Mouse (Mus musculus): ENCODE data around the gene Pibf1. TPM values are rescaled to one million over a fixed set of nuclear protein-coding genes. Genes with fewer than 3 reads are reported as not detected.

The Pibf1 gene
- polyA plus RNA-seq, 1 experiment from 2014 or later, result 24.8 TPM

DNA sequence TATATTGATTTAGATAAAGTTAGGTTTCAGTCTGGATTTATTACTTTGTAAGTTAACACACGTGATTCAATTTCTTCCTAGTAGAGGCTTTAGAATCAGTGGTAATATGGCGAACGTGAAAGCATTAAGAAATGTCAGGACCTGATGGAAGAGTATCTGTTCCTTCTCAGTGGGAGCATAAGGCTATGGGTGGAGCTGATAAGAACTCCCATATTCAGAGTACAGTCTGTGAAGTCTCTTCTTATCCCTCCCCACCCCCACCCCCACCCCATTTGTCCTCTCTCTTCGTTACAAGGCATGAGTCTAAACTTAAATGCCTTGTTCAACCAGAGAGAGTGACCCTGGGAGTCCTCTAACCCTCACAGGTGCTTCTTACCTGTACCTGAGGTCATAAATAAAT lies 53.5 kb downstream of the Pibf1 start:
- no peak overlapping the region for H3K27ac ChIP-seq (replicated peaks; ENCODE audit: low read depth, low read length)
- H3K36me3 ChIP-seq (ENCODE audit: control insufficient read depth, insufficient read depth, low read length), result no peaks in the 10 kb centered on the region; the same call in 1 of the 2 replicates
- no peaks in the 10 kb centered on the region for H3K27me3 ChIP-seq (ENCODE audit: control insufficient read depth, insufficient read depth, low read length)
- ATAC-seq (ENCODE audit: insufficient number of reproducible peaks, low FRiP score, low TSS enrichment, low read depth) (no peak), DNase-seq (ENCODE audit: low spot score) (no peak)
- H3K4me1 ChIP-seq (ENCODE audit: control insufficient read depth, insufficient read depth, low read length), result no peaks in the 10 kb centered on the region
- no peak overlapping the region for H3K9ac ChIP-seq (ENCODE audit: low read length)
- no peak overlapping the region for H3K4me3 ChIP-seq (ENCODE audit: low read depth, low read length)
- 90% methylated on average over 4 of the region's 4 CpGs for WGBS
- no peaks in the 10 kb centered on the region for H3K9me3 ChIP-seq (ENCODE audit: control insufficient read depth, low read length)
- H3K4me2 ChIP-seq (ENCODE audit: low read depth, severe bottlenecking), result no peak overlapping the region

DNA sequence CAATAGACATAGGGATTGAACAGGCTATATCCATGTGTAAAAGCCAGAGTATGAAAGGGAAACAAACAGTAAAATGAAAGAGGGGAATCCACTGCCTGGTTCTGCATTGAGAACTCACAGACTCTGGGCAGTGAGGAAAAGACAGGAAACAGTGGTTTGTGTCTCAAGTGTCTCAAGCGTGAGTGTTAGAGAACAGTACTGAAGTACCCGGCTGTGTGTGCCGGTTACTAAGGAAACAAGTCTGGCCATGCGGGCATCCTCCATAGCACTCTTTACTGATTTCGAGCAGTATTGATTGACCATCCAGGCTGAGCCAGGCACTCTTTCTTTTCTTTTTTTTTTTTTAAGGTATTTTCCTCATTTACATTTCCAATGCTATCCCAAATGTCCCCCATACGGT lies 60.7 kb downstream of the Pibf1 start:
- no peaks in the 10 kb centered on the region for H3K4me1 ChIP-seq (ENCODE audit: control insufficient read depth, insufficient read depth, low read length)
- H3K36me3 ChIP-seq (ENCODE audit: control insufficient read depth, insufficient read depth, low read length), result no peaks in the 10 kb centered on the region
- ATAC-seq (ENCODE audit: insufficient number of reproducible peaks, low FRiP score, low TSS enrichment, low read depth), result no peak
- H3K9me3 ChIP-seq (ENCODE audit: control insufficient read depth, low read length), result no peaks in the 10 kb centered on the region
- 86% methylated on average over 6 of the region's 6 CpGs for WGBS
- no peak overlapping the region for H3K4me3 ChIP-seq (ENCODE audit: low read depth, low read length)
- DNase-seq (ENCODE audit: low spot score), result no peak
- no peak overlapping the region for H3K9ac ChIP-seq (ENCODE audit: low read length)
- H3K4me2 ChIP-seq (ENCODE audit: low read depth, severe bottlenecking), result no peak overlapping the region
- no peak overlapping the region for H3K27ac ChIP-seq (replicated peaks; ENCODE audit: low read depth, low read length)
- H3K27me3 ChIP-seq (ENCODE audit: control insufficient read depth, insufficient read depth, low read length), result no peaks in the 10 kb centered on the region

DNA sequence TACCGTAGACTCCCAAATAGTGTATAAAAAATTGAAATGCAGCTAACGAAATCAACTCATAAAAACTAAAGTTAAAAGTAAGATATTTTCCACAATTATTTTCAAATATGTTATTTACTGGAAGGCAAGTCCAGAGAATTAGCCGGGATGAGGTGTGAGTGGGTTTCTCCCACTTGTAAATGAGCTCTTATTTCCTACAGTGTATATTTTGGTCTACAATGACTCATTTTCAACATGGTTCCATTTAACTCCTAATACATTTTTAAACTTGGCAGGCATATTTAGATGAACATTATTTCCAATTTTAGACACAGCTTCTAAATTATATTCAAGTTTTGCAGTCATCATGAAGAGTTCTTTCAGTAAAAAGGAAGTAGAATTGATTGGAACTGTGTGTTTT lies 63.8 kb downstream of the Pibf1 start:
- Histone ChIP-seq H3K27me3 (ENCODE audit: control insufficient read depth, insufficient read depth, low read length) (no peaks in the 10 kb centered on the region), H3K4me3 (ENCODE audit: low read depth, low read length) (no peak overlapping the region), H3K4me1 (ENCODE audit: control insufficient read depth, insufficient read depth, low read length) (no peaks in the 10 kb centered on the region), H3K9ac (ENCODE audit: low read length) (no peak overlapping the region), H3K4me2 (ENCODE audit: low read depth, severe bottlenecking) (no peak overlapping the region), H3K9me3 (ENCODE audit: control insufficient read depth, low read length) (no peaks in the 10 kb centered on the region), H3K36me3 (ENCODE audit: control insufficient read depth, insufficient read depth, low read length) (no peaks in the 10 kb centered on the region), H3K27ac (replicated peaks; ENCODE audit: low read depth, low read length) (no peak overlapping the region)
- WGBS, result 91% methylated on average over 3 of the region's 3 CpGs
- DNase-seq (ENCODE audit: low spot score), result no peak
- ATAC-seq (ENCODE audit: insufficient number of reproducible peaks, low FRiP score, low TSS enrichment, low read depth), result no peak

DNA sequence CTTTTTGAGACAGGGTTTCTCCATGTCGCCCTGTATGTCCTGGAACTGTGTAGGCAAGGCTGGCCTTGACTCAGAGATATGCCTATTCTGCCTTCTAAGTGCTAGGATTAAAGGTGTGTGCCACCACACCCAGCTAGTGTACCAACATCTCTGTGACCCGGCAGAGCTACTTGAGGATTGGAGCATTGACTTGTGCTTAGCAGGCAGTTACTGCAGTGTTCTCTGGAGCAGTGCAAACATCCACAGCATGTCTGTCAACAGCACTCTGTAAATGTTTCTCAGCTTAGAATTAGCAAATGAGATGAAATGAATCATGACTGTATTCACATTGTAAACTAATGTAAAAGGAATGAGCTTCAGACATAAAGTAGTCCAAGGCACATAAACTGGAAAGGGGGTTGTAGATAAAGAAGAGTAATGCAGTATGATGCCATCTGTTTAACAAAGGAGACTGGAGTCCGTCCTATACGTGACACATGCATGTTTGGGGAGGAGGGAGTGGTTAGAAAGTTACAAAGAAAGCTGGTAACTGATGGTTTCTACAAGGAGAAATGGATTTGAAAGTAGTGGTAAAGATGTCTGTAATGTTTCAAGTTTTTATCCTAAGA lies 75.0 kb downstream of the Pibf1 start:
- 90% methylated on average over 4 of the region's 4 CpGs for WGBS

DNA sequence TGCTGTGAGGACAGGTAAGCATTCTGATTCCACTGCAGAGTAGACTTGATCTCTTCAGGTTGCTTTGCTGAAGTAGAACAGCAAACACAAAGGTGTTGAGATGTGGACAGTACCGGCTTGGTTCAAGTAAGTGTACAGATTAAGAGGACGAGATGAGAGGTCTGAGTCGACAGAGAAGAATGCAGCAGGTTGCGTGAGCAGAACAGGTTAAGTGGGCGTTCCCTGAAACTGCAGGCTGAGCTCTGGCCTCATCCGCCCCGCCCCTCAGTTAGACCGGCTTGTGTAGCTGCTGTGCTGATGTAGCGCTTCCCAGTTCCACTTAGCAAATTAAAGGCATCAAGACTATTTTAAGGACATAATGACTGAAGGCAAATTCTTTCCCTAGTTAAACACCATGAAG lies 77.3 kb downstream of the Pibf1 start:
- 52% methylated on average over 9 of the region's 9 CpGs for WGBS
- DNase-seq (ENCODE audit: low spot score) (peak; percentile 22), ATAC-seq (ENCODE audit: insufficient number of reproducible peaks, low FRiP score, low TSS enrichment, low read depth) (no peak)
- H3K27ac ChIP-seq (replicated peaks; ENCODE audit: low read depth, low read length), result no peak overlapping the region
- no peaks in the 10 kb centered on the region for H3K4me1 ChIP-seq (ENCODE audit: control insufficient read depth, insufficient read depth, low read length)
- H3K4me3 ChIP-seq (ENCODE audit: low read depth, low read length), result no peak overlapping the region
- no peaks in the 10 kb centered on the region for H3K36me3 ChIP-seq (ENCODE audit: control insufficient read depth, insufficient read depth, low read length)
- H3K9me3 ChIP-seq (ENCODE audit: control insufficient read depth, low read length), result no peaks in the 10 kb centered on the region
- no peak overlapping the region for H3K9ac ChIP-seq (ENCODE audit: low read length)
- H3K4me2 ChIP-seq (ENCODE audit: low read depth, severe bottlenecking), result no peak overlapping the region
- no peaks in the 10 kb centered on the region for H3K27me3 ChIP-seq (ENCODE audit: control insufficient read depth, insufficient read depth, low read length)

More for the DNA sequence above, 75.0 kb downstream of the Pibf1 start:
- Histone ChIP-seq H3K27ac (replicated peaks; ENCODE audit: low read depth, low read length) (no peak overlapping the region), H3K36me3 (ENCODE audit: control insufficient read depth, insufficient read depth, low read length) (no peaks in the 10 kb centered on the region), H3K27me3 (ENCODE audit: control insufficient read depth, insufficient read depth, low read length) (no peaks in the 10 kb centered on the region), H3K4me3 (ENCODE audit: low read depth, low read length) (no peak overlapping the region), H3K9ac (ENCODE audit: low read length) (no peak overlapping the region), H3K9me3 (ENCODE audit: control insufficient read depth, low read length) (no peaks in the 10 kb centered on the region), H3K4me2 (ENCODE audit: low read depth, severe bottlenecking) (no peak overlapping the region), H3K4me1 (ENCODE audit: control insufficient read depth, insufficient read depth, low read length) (no peaks in the 10 kb centered on the region)
- no peak for ATAC-seq (ENCODE audit: insufficient number of reproducible peaks, low FRiP score, low TSS enrichment, low read depth)
- DNase-seq (ENCODE audit: low spot score), result no peak

DNA sequence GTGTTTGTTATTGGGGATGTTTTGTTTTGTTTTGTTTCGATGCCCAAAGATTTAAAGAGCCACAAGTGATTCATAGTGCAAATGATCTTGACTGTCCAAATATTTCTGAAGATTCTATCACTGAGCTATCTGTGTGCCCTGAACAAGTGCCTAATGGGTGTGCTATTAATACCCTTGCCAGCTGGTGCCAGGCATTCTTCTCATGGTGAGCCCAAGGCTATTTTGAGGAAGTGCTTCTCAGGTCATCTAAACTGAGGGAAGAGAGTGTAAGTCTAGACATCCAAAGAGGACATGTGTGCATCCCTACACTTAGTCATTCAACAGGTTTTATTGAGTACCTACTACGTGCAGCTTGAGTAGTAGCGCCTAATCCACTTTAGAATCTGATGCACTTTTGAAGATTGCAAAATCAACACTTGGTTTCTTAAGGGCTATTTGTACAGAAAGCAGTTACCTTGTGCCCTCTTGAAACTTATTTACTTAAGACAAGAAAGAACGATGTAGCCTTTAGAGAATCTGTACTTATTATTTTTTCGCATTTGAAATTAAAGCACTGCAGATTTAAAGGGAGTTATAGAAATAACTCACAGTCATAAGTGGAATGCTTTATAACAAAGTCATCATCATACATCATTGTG lies 91.0 kb downstream of the Pibf1 start:
- Histone ChIP-seq H3K4me2 (ENCODE audit: low read depth, severe bottlenecking) (no peak overlapping the region), H3K4me3 (ENCODE audit: low read depth, low read length) (no peak overlapping the region), H3K36me3 (ENCODE audit: control insufficient read depth, insufficient read depth, low read length) (no peaks in the 10 kb centered on the region), H3K9ac (ENCODE audit: low read length) (no peak overlapping the region), H3K27ac (replicated peaks; ENCODE audit: low read depth, low read length) (no peak overlapping the region), H3K27me3 (ENCODE audit: control insufficient read depth, insufficient read depth, low read length) (no peaks in the 10 kb centered on the region), H3K4me1 (ENCODE audit: control insufficient read depth, insufficient read depth, low read length) (no peaks in the 10 kb centered on the region), H3K9me3 (ENCODE audit: control insufficient read depth, low read length) (no peaks in the 10 kb centered on the region)
- no peak for DNase-seq (ENCODE audit: low spot score)
- no peak for ATAC-seq (ENCODE audit: insufficient number of reproducible peaks, low FRiP score, low TSS enrichment, low read depth)
- WGBS, result 96% methylated on average over 5 of the region's 5 CpGs

GRCm38 (mm10) chr14:99205865-99206264 lies 106.6 kb downstream of the Pibf1 start:
- no peak overlapping the region for H3K9ac ChIP-seq (ENCODE audit: low read length)
- no peaks in the 10 kb centered on the region for H3K36me3 ChIP-seq (ENCODE audit: control insufficient read depth, insufficient read depth, low read length)
- H3K4me3 ChIP-seq (ENCODE audit: low read depth, low read length), result no peak overlapping the region
- H3K27me3 ChIP-seq (ENCODE audit: control insufficient read depth, insufficient read depth, low read length), result no peaks in the 10 kb centered on the region
- H3K9me3 ChIP-seq (ENCODE audit: control insufficient read depth, low read length), result no peaks in the 10 kb centered on the region
- H3K4me2 ChIP-seq (ENCODE audit: low read depth, severe bottlenecking), result no peak overlapping the region
- no peaks in the 10 kb centered on the region for H3K4me1 ChIP-seq (ENCODE audit: control insufficient read depth, insufficient read depth, low read length)
- DNase-seq (ENCODE audit: low spot score) (no peak), ATAC-seq (ENCODE audit: insufficient number of reproducible peaks, low FRiP score, low TSS enrichment, low read depth) (no peak)
- WGBS, result 93% methylated on average over 2 of the region's 2 CpGs
- H3K27ac ChIP-seq (replicated peaks; ENCODE audit: low read depth, low read length), result no peak overlapping the region

- Histone ChIP-seq H3K4me1 (ENCODE audit: control insufficient read depth, insufficient read depth, low read length) (no peaks in the 10 kb centered on the region), H3K27ac (replicated peaks; ENCODE audit: low read depth, low read length) (no peak overlapping the region), H3K9me3 (ENCODE audit: control insufficient read depth, low read length) (no peaks in the 10 kb centered on the region), H3K4me2 (ENCODE audit: low read depth, severe bottlenecking) (no peak overlapping the region), H3K9ac (ENCODE audit: low read length) (no peak overlapping the region), H3K27me3 (ENCODE audit: control insufficient read depth, insufficient read depth, low read length) (no peaks in the 10 kb centered on the region), H3K36me3 (ENCODE audit: control insufficient read depth, insufficient read depth, low read length) (no peaks in the 10 kb centered on the region; the same call in 1 of the 2 replicates), H3K4me3 (ENCODE audit: low read depth, low read length) (no peak overlapping the region)
- 94% methylated on average over 5 of the region's 5 CpGs for WGBS
- DNase-seq (ENCODE audit: low spot score), result no peak
- ATAC-seq (ENCODE audit: insufficient number of reproducible peaks, low FRiP score, low TSS enrichment, low read depth), result no peak
Observed at GRCm38 (mm10) chr14:99206591-99206990, 107.4 kb downstream of the Pibf1 start.

DNA sequence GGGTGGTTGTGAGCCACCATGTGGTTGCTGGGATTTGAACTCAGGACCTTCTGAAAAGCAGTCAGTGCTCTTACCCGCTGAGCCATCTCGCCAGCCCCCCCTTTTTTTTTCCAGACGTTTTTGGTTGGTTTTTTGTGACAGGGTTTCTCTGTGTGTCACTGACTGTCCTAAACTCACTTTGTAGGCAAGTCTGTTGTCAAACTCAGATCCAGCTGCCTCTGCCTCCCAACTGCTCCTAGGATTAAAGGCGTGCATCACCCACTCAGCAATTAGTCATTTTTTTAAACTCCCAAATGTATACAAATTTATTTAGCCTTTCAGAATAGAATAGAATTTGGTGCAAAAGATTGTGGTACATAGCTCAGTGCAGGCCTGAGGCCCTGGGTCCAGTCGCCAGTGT lies 111.2 kb downstream of the Pibf1 start:
- 85% methylated on average over 5 of the region's 5 CpGs for WGBS
- ATAC-seq (ENCODE audit: insufficient number of reproducible peaks, low FRiP score, low TSS enrichment, low read depth) (no peak), DNase-seq (ENCODE audit: low spot score) (no peak)
- H3K4me2 ChIP-seq (ENCODE audit: low read depth, severe bottlenecking), result no peak overlapping the region
- H3K4me3 ChIP-seq (ENCODE audit: low read depth, low read length), result no peak overlapping the region
- no peak overlapping the region for H3K9ac ChIP-seq (ENCODE audit: low read length)
- no peaks in the 10 kb centered on the region for H3K4me1 ChIP-seq (ENCODE audit: control insufficient read depth, insufficient read depth, low read length)
- no peak overlapping the region for H3K27ac ChIP-seq (replicated peaks; ENCODE audit: low read depth, low read length)
- H3K27me3 ChIP-seq (ENCODE audit: control insufficient read depth, insufficient read depth, low read length), result no peaks in the 10 kb centered on the region
- H3K9me3 ChIP-seq (ENCODE audit: control insufficient read depth, low read length), result no peaks in the 10 kb centered on the region
- H3K36me3 ChIP-seq (ENCODE audit: control insufficient read depth, insufficient read depth, low read length), result no peaks in the 10 kb centered on the region; the same call in 1 of the 2 replicates
